Mouse (Mus musculus): ENCODE data around the gene Slc25a21.

Gene Slc25a21

GRCm38 (mm10) chr12:56894963-56895362, 302.3 kb downstream of the Slc25a21 start:
- in situ Hi-C loops (cut with MseI, MboI) = no loop called here

GRCm38 (mm10) chr12:56890891-56891726, 306.2 kb downstream of the Slc25a21 start:
- in situ Hi-C loops (cut with MseI, MboI) = no loop called here

- in situ Hi-C loops (cut with MseI, MboI) = no loop called here
Measured at GRCm38 (mm10) chr12:56877796-56878195, 319.5 kb downstream of the Slc25a21 start.

GRCm38 (mm10) chr12:56876549-56876948, 320.7 kb downstream of the Slc25a21 start:
- in situ Hi-C loops (cut with MseI, MboI) = no loop called here

- in situ Hi-C loops (cut with MseI, MboI) = no loop called here
Measured at GRCm38 (mm10) chr12:56873204-56873603, 324.1 kb downstream of the Slc25a21 start.

- in situ Hi-C loops (cut with MseI, MboI) = no loop called here
Measured at GRCm38 (mm10) chr12:56870569-56870968, 326.7 kb downstream of the Slc25a21 start.

GRCm38 (mm10) chr12:56863873-56864562, 333.3 kb downstream of the Slc25a21 start:
- in situ Hi-C loops (cut with MseI, MboI) = no loop called here

GRCm38 (mm10) chr12:56852679-56853078, 344.6 kb downstream of the Slc25a21 start:
- in situ Hi-C loops (cut with MseI, MboI) = no loop called here

- in situ Hi-C loops (cut with MseI, MboI) = no loop called here
Measured at GRCm38 (mm10) chr12:56851464-56851863, 345.8 kb downstream of the Slc25a21 start.

GRCm38 (mm10) chr12:56829945-56830344, 367.3 kb downstream of the Slc25a21 start:
- in situ Hi-C loops (cut with MseI, MboI) = no loop called here

- in situ Hi-C loops (cut with MseI, MboI) = no loop called here
Measured at GRCm38 (mm10) chr12:56829455-56829883, 367.8 kb downstream of the Slc25a21 start.

- in situ Hi-C loops (cut with MseI, MboI) = no loop called here
Measured at GRCm38 (mm10) chr12:56827808-56828384, 369.4 kb downstream of the Slc25a21 start.

GRCm38 (mm10) chr12:56824688-56825087, 372.6 kb downstream of the Slc25a21 start:
- in situ Hi-C loops (cut with MseI, MboI) = no loop called here

GRCm38 (mm10) chr12:56822122-56822521, 375.1 kb downstream of the Slc25a21 start:
- in situ Hi-C loops (cut with MseI, MboI) = no loop called here

- in situ Hi-C loops (cut with MseI, MboI) = no loop called here
Measured at GRCm38 (mm10) chr12:56820604-56821003, 376.7 kb downstream of the Slc25a21 start.

- in situ Hi-C loops (cut with MseI, MboI) = no loop called here
Measured at GRCm38 (mm10) chr12:56807483-56807882, 389.8 kb downstream of the Slc25a21 start.

GRCm38 (mm10) chr12:56807078-56807477, 390.2 kb downstream of the Slc25a21 start:
- in situ Hi-C loops (cut with MseI, MboI) = no loop called here

- in situ Hi-C loops (cut with MseI, MboI) = no loop called here
Measured at GRCm38 (mm10) chr12:56804487-56804886, 392.8 kb downstream of the Slc25a21 start.

- in situ Hi-C loops (cut with MseI, MboI) = no loop called here
Measured at GRCm38 (mm10) chr12:56798641-56799415, 398.4 kb downstream of the Slc25a21 start.

GRCm38 (mm10) chr12:56789236-56789635, 408.0 kb downstream of the Slc25a21 start:
- in situ Hi-C loops (cut with MseI, MboI) = no loop called here

- in situ Hi-C loops (cut with MseI, MboI) = no loop called here
Measured at GRCm38 (mm10) chr12:56785250-56785649, 412.0 kb downstream of the Slc25a21 start.

- in situ Hi-C loops (cut with MseI, MboI) = no loop called here
Measured at GRCm38 (mm10) chr12:56781196-56781595, 416.1 kb downstream of the Slc25a21 start.

All from mouse trophoblast stem cell (cell line).